Mouse (Mus musculus): ENCODE data around the gene Olfr860. TPM values are rescaled to one million over a fixed set of nuclear protein-coding genes. Genes with fewer than 3 reads are reported as not detected.
"Not testable (repeated sequence)": the region's sequence is repeated elsewhere in the genome, so short reads cannot be mapped to it uniquely, and the experiment has no call there.

Gene Olfr860
- not detected for polyA plus RNA-seq (2021)

DNA sequence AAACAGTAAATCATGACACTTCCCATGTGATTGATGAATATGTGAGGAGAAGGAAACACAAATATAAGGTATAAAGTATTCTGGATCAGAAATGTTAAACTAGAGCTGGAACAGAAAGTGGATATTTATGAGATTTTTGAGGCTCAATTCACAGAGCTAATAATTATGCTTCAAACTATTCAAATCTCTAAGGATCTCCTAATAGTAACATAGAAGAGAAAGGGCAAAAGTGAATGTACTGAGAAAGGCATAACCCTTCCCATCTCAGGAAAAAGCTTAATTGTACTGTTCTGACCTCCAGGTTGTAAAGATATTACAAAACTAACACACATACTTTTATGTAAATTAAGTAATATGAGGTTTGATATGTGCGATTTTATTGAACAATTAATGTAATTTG, at the start of gene Olfr860:
Gene Olfr860, minus strand, starts transcription at position 101 of the 400 bp plus-strand sequence.
- in situ Hi-C loops (cut with MboI; ENCODE audit: low pct_unique_long_range_greater_than_20kb), result no loop called here
- peaks cover 27% of the 10 kb centered on the region for H3K27me3 ChIP-seq
- ATAC-seq (no peak), DNase-seq (ENCODE audit: low read depth, low spot score) (no peak)
- ChIA-PET POLR2A (no interaction called here), CTCF (no interaction called here)
- TF ChIP-seq CTCF (IDR thresholded peaks at IDR 0.05), result no peak

DNA sequence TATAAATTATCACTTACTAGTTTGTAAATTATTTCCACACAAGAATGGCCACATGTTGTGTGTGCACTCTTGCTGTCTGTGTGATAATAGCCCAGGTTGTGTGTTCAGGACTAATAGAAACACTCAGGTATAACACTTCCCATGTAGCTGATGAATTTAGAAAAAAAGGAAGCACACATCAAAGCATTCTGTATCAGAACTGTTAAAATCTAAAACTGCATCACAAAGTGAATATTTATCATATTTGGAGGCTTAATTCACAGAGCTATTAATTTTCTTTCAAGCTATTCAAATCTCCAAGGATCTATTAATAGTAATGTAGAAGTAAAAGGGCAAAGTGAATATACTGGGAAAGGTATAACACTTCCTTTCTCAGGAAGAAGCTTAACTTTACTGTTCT, 38.4 kb upstream of the Olfr860 start, which contains the start of gene Olfr862:
Gene Olfr862, minus strand, starts transcription at position 101 of the 400 bp plus-strand sequence.
- ATAC-seq, result no peak
- TF ChIP-seq CTCF (IDR thresholded peaks at IDR 0.05), result no peak
- in situ Hi-C loops (cut with MboI; ENCODE audit: low pct_unique_long_range_greater_than_20kb), result no loop called here
- DNase-seq (ENCODE audit: low read depth, low spot score), result no peak
- CTCF ChIA-PET, result no interaction called here
- peaks cover 6% of the 10 kb centered on the region for H3K27me3 ChIP-seq
- POLR2A ChIA-PET, result no interaction called here

DNA sequence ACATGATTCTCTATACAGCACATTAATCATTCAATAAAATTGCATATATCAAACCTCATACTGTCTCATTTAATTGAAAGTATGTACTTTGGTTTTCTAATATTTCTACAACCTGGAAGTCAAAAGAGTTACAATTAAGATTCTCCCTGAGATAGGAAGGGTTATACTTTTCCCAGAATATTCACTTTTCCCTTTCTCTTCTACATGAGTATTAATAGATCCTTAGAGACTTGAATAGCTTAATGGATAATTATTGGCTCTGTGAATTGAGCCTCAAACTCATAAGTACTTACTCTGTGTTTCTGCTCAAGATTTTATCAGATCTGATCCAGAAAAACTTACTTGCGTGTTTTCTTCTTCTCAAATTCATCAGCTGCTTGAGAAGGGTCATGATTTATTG, 44.9 kb downstream of the Olfr860 start, which contains the start of gene Olfr859:
Gene Olfr859, plus strand, starts transcription at position 301 of the 400 bp plus-strand sequence.
- POLR2A ChIA-PET; DNase-seq (ENCODE audit: low read depth, low spot score); ATAC-seq; H3K27me3 ChIP-seq; CTCF ChIA-PET; in situ Hi-C loops (cut with MboI; ENCODE audit: low pct_unique_long_range_greater_than_20kb): not testable (repeated sequence)

DNA sequence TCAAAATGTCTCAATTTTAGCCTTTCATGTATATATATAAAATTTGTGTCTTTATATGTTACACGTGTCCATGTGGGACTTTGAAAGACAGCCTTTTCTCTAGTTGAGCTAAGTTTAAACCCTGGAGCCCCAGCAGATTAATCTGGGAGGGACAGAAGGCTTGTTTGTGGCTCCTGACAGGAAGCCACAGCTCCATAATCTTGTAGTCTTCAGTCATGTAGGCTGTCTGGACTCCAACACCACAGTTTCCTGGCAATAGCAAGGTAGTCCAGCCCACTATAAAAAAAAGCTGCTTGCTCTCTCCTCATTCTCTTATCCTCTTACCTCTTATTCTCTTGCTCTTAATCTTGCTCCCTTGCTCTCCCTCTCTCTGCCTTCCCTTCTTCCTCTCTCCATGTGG, 46.5 kb downstream of the Olfr860 start:
- no peak for DNase-seq (ENCODE audit: low read depth, low spot score)
- ChIA-PET POLR2A (no interaction called here), CTCF (interaction anchor here (1.0 kb wide), 1 partner anchor 18 kb away, joined by 3 read pairs; no protein-coding TSS in a partner anchor)
- no peaks in the 10 kb centered on the region for H3K27me3 ChIP-seq
- no peak for TF ChIP-seq CTCF (IDR thresholded peaks at IDR 0.05)
- in situ Hi-C loops (cut with MboI; ENCODE audit: low pct_unique_long_range_greater_than_20kb), result no loop called here
- no peak for ATAC-seq

Other genes with a start within 250 kb of the Olfr860 start
- 20.9 TPM for gene Zfp317, start 227.6 kb downstream of the Olfr860 start, polyA plus RNA-seq (2021)
- gene Olfr857, start 140.3 kb downstream of the Olfr860 start, polyA plus RNA-seq (2021), result not detected
- gene Olfr58, start 69.5 kb downstream of the Olfr860 start, polyA plus RNA-seq (2021), result not detected
- not detected for gene Olfr859, start 44.8 kb downstream of the Olfr860 start, polyA plus RNA-seq (2021)
- gene Olfr862, start 38.3 kb upstream of the Olfr860 start, polyA plus RNA-seq (2021), result not detected
- 2.6 TPM for gene Olfr77, start 67.1 kb upstream of the Olfr860 start, polyA plus RNA-seq (2021)
- gene Olfr866, start 178.3 kb upstream of the Olfr860 start, polyA plus RNA-seq (2021), result not detected
- gene Olfr867, start 207.8 kb upstream of the Olfr860 start, polyA plus RNA-seq (2021), result not detected
- not detected for gene Olfr868, start 248.9 kb upstream of the Olfr860 start, polyA plus RNA-seq (2021)